Mouse (Mus musculus): ENCODE measurements at regions not wholly inside any gene's neighbourhood (a gene's known extent, or its start where the extent isn't known, plus 50 kb on each side); places are given as distances from the start of the nearest gene placed in this dataset.

GRCm38 (mm10) chr15:92850854-92851253 lies 424.1 kb downstream of the Gxylt1 start:
- no peak overlapping the region for H3K27ac ChIP-seq (replicated peaks; ENCODE audit: low read depth, low read length)
- WGBS, result 67% methylated on average over 5 of the region's 5 CpGs
- no peak for DNase-seq (ENCODE audit: low spot score)
- ATAC-seq (ENCODE audit: low read depth), result no peak
- no peak overlapping the region for H3K4me3 ChIP-seq (ENCODE audit: low read depth, low read length)
- no peak overlapping the region for H3K4me2 ChIP-seq (ENCODE audit: low read depth, low read length)
- H3K9ac ChIP-seq (ENCODE audit: low read depth, low read length), result no peak overlapping the region
- no peaks in the 10 kb centered on the region for H3K9me3 ChIP-seq (ENCODE audit: control insufficient read depth, low read length)
- H3K36me3 ChIP-seq (ENCODE audit: control insufficient read depth, insufficient read depth, low read length), result no peaks in the 10 kb centered on the region
- no peaks in the 10 kb centered on the region for H3K27me3 ChIP-seq (replicated peaks; ENCODE audit: control insufficient read depth, insufficient read depth, low read length)
- no peaks in the 10 kb centered on the region for H3K4me1 ChIP-seq (ENCODE audit: control insufficient read depth, insufficient read depth, low read length)

GRCm38 (mm10) chr15:92840035-92840434 lies 434.9 kb downstream of the Gxylt1 start:
- no peak overlapping the region for H3K4me2 ChIP-seq (ENCODE audit: low read depth, low read length)
- ATAC-seq (ENCODE audit: low read depth) (no peak), DNase-seq (ENCODE audit: low spot score) (no peak)
- H3K27me3 ChIP-seq (replicated peaks; ENCODE audit: control insufficient read depth, insufficient read depth, low read length), result no peaks in the 10 kb centered on the region
- H3K4me1 ChIP-seq (ENCODE audit: control insufficient read depth, insufficient read depth, low read length), result no peaks in the 10 kb centered on the region
- H3K4me3 ChIP-seq (ENCODE audit: low read depth, low read length), result no peak overlapping the region
- no peaks in the 10 kb centered on the region for H3K9me3 ChIP-seq (ENCODE audit: control insufficient read depth, low read length)
- H3K27ac ChIP-seq (replicated peaks; ENCODE audit: low read depth, low read length), result no peak overlapping the region
- WGBS, result 86% methylated on average over 5 of the region's 5 CpGs
- H3K9ac ChIP-seq (ENCODE audit: low read depth, low read length), result no peak overlapping the region
- no peaks in the 10 kb centered on the region for H3K36me3 ChIP-seq (ENCODE audit: control insufficient read depth, insufficient read depth, low read length)

- H3K4me2 ChIP-seq (ENCODE audit: low read depth, low read length), result no peak overlapping the region
- WGBS, result 60% methylated on average over 4 of the region's 4 CpGs
- ATAC-seq (ENCODE audit: low read depth), result no peak
These were observed 435.4 kb downstream of the Gxylt1 start for GRCm38 (mm10) chr15:92839611-92840010.

GRCm38 (mm10) chr15:92826136-92826535 lies 429.5 kb downstream of the Pdzrn4 start:
- no peaks in the 10 kb centered on the region for H3K36me3 ChIP-seq (ENCODE audit: control insufficient read depth, insufficient read depth, low read length)
- H3K27me3 ChIP-seq (replicated peaks; ENCODE audit: control insufficient read depth, insufficient read depth, low read length), result no peaks in the 10 kb centered on the region
- no peaks in the 10 kb centered on the region for H3K9me3 ChIP-seq (ENCODE audit: control insufficient read depth, low read length)
- ATAC-seq (ENCODE audit: low read depth) (no peak), DNase-seq (ENCODE audit: low spot score) (no peak)
- H3K4me3 ChIP-seq (ENCODE audit: low read depth, low read length), result no peak overlapping the region
- H3K4me1 ChIP-seq (ENCODE audit: control insufficient read depth, insufficient read depth, low read length), result no peaks in the 10 kb centered on the region
- 81% methylated on average over 4 of the region's 4 CpGs for WGBS
- no peak overlapping the region for H3K4me2 ChIP-seq (ENCODE audit: low read depth, low read length)
- no peak overlapping the region for H3K27ac ChIP-seq (replicated peaks; ENCODE audit: low read depth, low read length)
- H3K9ac ChIP-seq (ENCODE audit: low read depth, low read length), result no peak overlapping the region

More at GRCm38 (mm10) chr15:92839611-92840010, 435.4 kb downstream of the Gxylt1 start:
- Histone ChIP-seq H3K4me3 (ENCODE audit: low read depth, low read length) (no peak overlapping the region), H3K36me3 (ENCODE audit: control insufficient read depth, insufficient read depth, low read length) (no peaks in the 10 kb centered on the region), H3K4me1 (ENCODE audit: control insufficient read depth, insufficient read depth, low read length) (no peaks in the 10 kb centered on the region), H3K9ac (ENCODE audit: low read depth, low read length) (no peak overlapping the region), H3K27me3 (replicated peaks; ENCODE audit: control insufficient read depth, insufficient read depth, low read length) (no peaks in the 10 kb centered on the region), H3K27ac (replicated peaks; ENCODE audit: low read depth, low read length) (no peak overlapping the region), H3K9me3 (ENCODE audit: control insufficient read depth, low read length) (no peaks in the 10 kb centered on the region)
- DNase-seq (ENCODE audit: low spot score), result peak; percentile 24

Data from embryonic facial prominence, embryonic 14.5 days (tissue).